Mouse (Mus musculus) CD4-positive, CD25-positive, alpha-beta regulatory T cell, adult 2 months (primary cell): ENCODE data around the gene Ano9.

Source experiments
- DNase-seq: peaks from one replicate; pipeline ENCODE4 v3.0.0-alpha.2; 2012; ENCODE audit warnings: low read depth, low spot score

The Ano9 gene

GRCm38 (mm10) chr7:141062525-141062924 is 55.1 kb downstream of the Ano9 start:
- no peak for DNase-seq

GRCm38 (mm10) chr7:141061269-141061692 is 56.3 kb downstream of the Ano9 start:
- DNase-seq: peak; percentile 57

- peak; percentile 78 for DNase-seq
Measured at GRCm38 (mm10) chr7:141060426-141061242, 57.0 kb downstream of the Ano9 start, which contains the start of gene B4galnt4. B4galnt4 (plus strand) TSS chr7:141061104.

- no peak for DNase-seq
Measured at GRCm38 (mm10) chr7:141059929-141060328, 57.7 kb downstream of the Ano9 start.

GRCm38 (mm10) chr7:141058601-141059341 is 58.8 kb downstream of the Ano9 start:
- peak; percentile 71 for DNase-seq

GRCm38 (mm10) chr7:141057541-141057940 is 60.1 kb downstream of the Ano9 start:
- no peak for DNase-seq

- DNase-seq: no peak
Measured at GRCm38 (mm10) chr7:141056976-141057375, 60.6 kb downstream of the Ano9 start.

- DNase-seq: no peak
Measured at GRCm38 (mm10) chr7:141055785-141056184, 61.8 kb downstream of the Ano9 start.

GRCm38 (mm10) chr7:141052421-141052820 is 65.2 kb downstream of the Ano9 start:
- DNase-seq: no peak

- no peak for DNase-seq
Measured at GRCm38 (mm10) chr7:141052016-141052415, 65.6 kb downstream of the Ano9 start.
